Mouse (Mus musculus): ENCODE results near the gene Cdkn1a. TPM values are rescaled to one million over a fixed set of nuclear protein-coding genes. Genes with fewer than 3 reads are reported as not detected.

Cdkn1a gene
- polyA plus RNA-seq, 1 experiment, result 28.9 TPM

- no peak for DNase-seq (ENCODE audit: low read depth)
- TF ChIP-seq POLR2A (IDR thresholded peaks at IDR 0.05; ENCODE audit: borderline replicate concordance, extremely low read depth, insufficient read depth, insufficient read length, poor library complexity, severe bottlenecking) (no peak), CTCF (IDR thresholded peaks at IDR 0.05; ENCODE audit: borderline replicate concordance, extremely low read depth, insufficient read depth, insufficient read length) (no peak)
Observed at GRCm38 (mm10) chr17:29049508-29049889, 41.3 kb upstream of the Cdkn1a start.

DNA sequence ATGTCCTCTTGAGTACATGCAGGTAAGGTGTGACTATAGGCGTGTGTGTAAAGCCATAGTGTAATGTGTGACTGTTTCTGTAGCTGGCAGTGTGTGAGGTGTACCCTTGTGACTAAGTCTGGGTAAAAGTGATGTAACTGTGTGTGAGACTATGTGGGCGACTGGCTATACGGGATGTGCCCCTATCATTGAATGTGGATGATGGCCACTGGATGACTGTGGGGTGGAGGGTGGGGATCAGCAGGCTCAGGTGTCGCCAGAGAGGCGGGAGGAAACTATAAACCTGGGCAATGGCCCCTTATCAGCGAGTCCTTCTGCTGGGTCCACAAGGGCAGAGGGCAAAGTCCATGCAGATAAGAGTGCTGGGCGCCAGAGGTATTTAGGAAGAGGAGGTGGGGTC, 40.9 kb upstream of the Cdkn1a start:
- TF ChIP-seq CTCF (IDR thresholded peaks at IDR 0.05; ENCODE audit: borderline replicate concordance, extremely low read depth, insufficient read depth, insufficient read length), result no peak
- no peak for TF ChIP-seq POLR2A (IDR thresholded peaks at IDR 0.05; ENCODE audit: borderline replicate concordance, extremely low read depth, insufficient read depth, insufficient read length, poor library complexity, severe bottlenecking)
- DNase-seq (ENCODE audit: low read depth), result no peak

GRCm38 (mm10) chr17:29050791-29051190, 40.0 kb upstream of the Cdkn1a start:
- no peak for TF ChIP-seq CTCF (IDR thresholded peaks at IDR 0.05; ENCODE audit: borderline replicate concordance, extremely low read depth, insufficient read depth, insufficient read length)
- TF ChIP-seq POLR2A (IDR thresholded peaks at IDR 0.05; ENCODE audit: borderline replicate concordance, extremely low read depth, insufficient read depth, insufficient read length, poor library complexity, severe bottlenecking), result no peak
- no peak for DNase-seq (ENCODE audit: low read depth)

GRCm38 (mm10) chr17:29053067-29053466, 37.7 kb upstream of the Cdkn1a start:
- no peak for DNase-seq (ENCODE audit: low read depth)
- TF ChIP-seq POLR2A (IDR thresholded peaks at IDR 0.05; ENCODE audit: borderline replicate concordance, extremely low read depth, insufficient read depth, insufficient read length, poor library complexity, severe bottlenecking), result no peak
- TF ChIP-seq CTCF (IDR thresholded peaks at IDR 0.05; ENCODE audit: borderline replicate concordance, extremely low read depth, insufficient read depth, insufficient read length), result no peak

DNA sequence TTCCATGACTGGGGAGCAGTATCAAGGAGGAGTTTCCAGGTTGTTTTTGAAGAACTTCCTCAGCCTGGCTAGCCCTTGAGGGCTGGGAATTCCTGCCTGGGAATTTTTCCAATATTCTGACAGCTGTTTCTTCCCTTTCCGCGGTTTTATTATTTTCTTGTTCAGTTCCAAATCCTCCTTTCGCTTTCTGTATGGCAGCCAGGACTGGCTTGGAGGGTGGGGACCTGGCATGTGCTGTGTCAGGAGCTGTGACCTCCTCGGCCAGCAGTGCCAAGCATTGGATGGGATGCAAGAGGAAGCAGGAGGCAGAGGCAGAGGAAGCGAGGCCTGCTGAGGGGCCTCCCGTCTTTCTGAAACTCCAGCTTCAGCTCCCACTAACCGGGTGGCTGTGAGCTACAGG, 36.9 kb upstream of the Cdkn1a start:
- DNase-seq (ENCODE audit: low read depth), result no peak
- TF ChIP-seq POLR2A (IDR thresholded peaks at IDR 0.05; ENCODE audit: borderline replicate concordance, extremely low read depth, insufficient read depth, insufficient read length, poor library complexity, severe bottlenecking) (no peak), CTCF (IDR thresholded peaks at IDR 0.05; ENCODE audit: borderline replicate concordance, extremely low read depth, insufficient read depth, insufficient read length) (no peak)

GRCm38 (mm10) chr17:29054429-29054828, 36.3 kb upstream of the Cdkn1a start:
- no peak for DNase-seq (ENCODE audit: low read depth)
- TF ChIP-seq POLR2A (IDR thresholded peaks at IDR 0.05; ENCODE audit: borderline replicate concordance, extremely low read depth, insufficient read depth, insufficient read length, poor library complexity, severe bottlenecking), result no peak
- TF ChIP-seq CTCF (IDR thresholded peaks at IDR 0.05; ENCODE audit: borderline replicate concordance, extremely low read depth, insufficient read depth, insufficient read length), result no peak

GRCm38 (mm10) chr17:29055586-29055985, 35.2 kb upstream of the Cdkn1a start:
- no peak for DNase-seq (ENCODE audit: low read depth)
- no peak for TF ChIP-seq POLR2A (IDR thresholded peaks at IDR 0.05; ENCODE audit: borderline replicate concordance, extremely low read depth, insufficient read depth, insufficient read length, poor library complexity, severe bottlenecking)
- TF ChIP-seq CTCF (IDR thresholded peaks at IDR 0.05; ENCODE audit: borderline replicate concordance, extremely low read depth, insufficient read depth, insufficient read length), result no peak

DNA sequence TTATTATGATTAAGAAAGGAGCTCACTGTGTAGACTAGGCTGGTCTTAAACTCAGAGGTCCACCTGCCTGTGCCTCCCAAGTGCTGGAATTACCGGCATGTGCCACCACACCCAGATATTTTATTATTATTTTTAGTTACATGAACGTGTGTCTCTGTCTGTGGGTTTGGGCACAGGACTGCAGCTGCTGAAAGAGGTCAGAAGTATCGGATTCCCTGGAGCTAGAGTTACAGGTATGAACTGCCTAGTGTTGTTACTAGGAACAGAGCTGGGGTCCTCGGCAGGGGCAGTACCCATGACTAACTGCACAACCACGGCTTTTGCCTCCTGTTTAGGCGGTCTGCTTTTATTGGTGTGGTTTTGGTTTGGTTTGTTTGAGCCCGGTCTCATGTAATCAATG, 34.6 kb upstream of the Cdkn1a start:
- no peak for TF ChIP-seq POLR2A (IDR thresholded peaks at IDR 0.05; ENCODE audit: borderline replicate concordance, extremely low read depth, insufficient read depth, insufficient read length, poor library complexity, severe bottlenecking)
- no peak for TF ChIP-seq CTCF (IDR thresholded peaks at IDR 0.05; ENCODE audit: borderline replicate concordance, extremely low read depth, insufficient read depth, insufficient read length)
- DNase-seq (ENCODE audit: low read depth), result no peak

- TF ChIP-seq CTCF (IDR thresholded peaks at IDR 0.05; ENCODE audit: borderline replicate concordance, extremely low read depth, insufficient read depth, insufficient read length), result no peak
- TF ChIP-seq POLR2A (IDR thresholded peaks at IDR 0.05; ENCODE audit: borderline replicate concordance, extremely low read depth, insufficient read depth, insufficient read length, poor library complexity, severe bottlenecking), result no peak
- peak; percentile 77 for DNase-seq (ENCODE audit: low read depth)
Observed at GRCm38 (mm10) chr17:29056699-29057151, 34.1 kb upstream of the Cdkn1a start.

DNA sequence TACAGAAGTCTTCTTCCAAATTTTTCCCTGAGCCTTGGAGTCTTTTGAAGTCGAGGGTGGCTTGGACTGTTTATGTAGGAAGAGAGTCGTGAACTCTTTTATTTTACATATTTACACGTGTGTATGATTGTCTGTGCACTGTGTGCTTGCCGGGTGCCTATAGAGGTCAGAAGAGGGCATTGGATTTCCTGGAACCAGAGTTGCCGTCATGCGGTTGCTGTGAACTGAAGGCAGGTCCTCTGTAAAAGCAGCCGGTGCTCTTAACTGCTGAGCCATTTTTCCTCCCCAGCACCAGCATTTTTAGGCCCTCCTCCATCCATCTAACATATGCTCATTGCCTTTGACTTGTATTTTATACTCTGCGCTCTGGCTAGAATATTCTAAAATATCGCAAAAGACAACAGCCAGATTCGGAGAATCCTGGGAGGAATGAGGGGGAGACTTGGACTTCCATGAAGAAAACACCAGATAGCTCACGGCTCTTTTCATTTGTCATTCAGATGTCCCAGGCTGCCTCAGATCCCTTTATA, 33.4 kb upstream of the Cdkn1a start:
- no peak for DNase-seq (ENCODE audit: low read depth)
- TF ChIP-seq CTCF (IDR thresholded peaks at IDR 0.05; ENCODE audit: borderline replicate concordance, extremely low read depth, insufficient read depth, insufficient read length) (no peak), POLR2A (IDR thresholded peaks at IDR 0.05; ENCODE audit: borderline replicate concordance, extremely low read depth, insufficient read depth, insufficient read length, poor library complexity, severe bottlenecking) (no peak)

DNA sequence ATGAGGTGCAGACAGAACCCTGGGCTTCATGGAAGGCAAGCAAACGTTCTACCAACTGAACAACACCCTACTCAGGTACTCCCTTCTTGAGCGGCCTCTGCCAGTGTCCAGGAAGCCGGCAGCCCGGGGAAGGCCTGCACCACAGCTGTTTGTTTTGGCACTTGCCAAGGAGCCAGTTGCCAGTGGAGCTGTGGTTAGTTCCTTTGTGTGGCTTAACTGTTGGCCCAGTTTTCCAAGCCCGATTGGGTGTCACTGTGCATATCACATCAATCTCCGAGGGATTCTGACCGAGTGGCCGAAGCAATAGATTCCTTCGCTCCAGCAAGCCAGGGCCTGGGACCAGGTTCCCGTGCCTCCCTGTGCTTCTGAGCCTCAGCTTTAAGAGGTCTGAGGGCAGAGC, 32.8 kb upstream of the Cdkn1a start:
- TF ChIP-seq CTCF (IDR thresholded peaks at IDR 0.05; ENCODE audit: borderline replicate concordance, extremely low read depth, insufficient read depth, insufficient read length), result no peak
- TF ChIP-seq POLR2A (IDR thresholded peaks at IDR 0.05; ENCODE audit: borderline replicate concordance, extremely low read depth, insufficient read depth, insufficient read length, poor library complexity, severe bottlenecking), result no peak
- no peak for DNase-seq (ENCODE audit: low read depth)

- TF ChIP-seq POLR2A (IDR thresholded peaks at IDR 0.05; ENCODE audit: borderline replicate concordance, extremely low read depth, insufficient read depth, insufficient read length, poor library complexity, severe bottlenecking) (no peak), CTCF (IDR thresholded peaks at IDR 0.05; ENCODE audit: borderline replicate concordance, extremely low read depth, insufficient read depth, insufficient read length) (no peak)
Observed at GRCm38 (mm10) chr17:29058487-29058886, 32.3 kb upstream of the Cdkn1a start.

More at GRCm38 (mm10) chr17:29058487-29058886, 32.3 kb upstream of the Cdkn1a start:
- no peak for DNase-seq (ENCODE audit: low read depth)

Measured in brain, embryonic 14.5 days (tissue).